Mouse (Mus musculus) myocyte (in vitro differentiated cells): ENCODE data around the gene Fam184b.

Experiments used
- E2F4 ChIP-seq: IDR thresholded peaks from one replicate; pipeline ENCODE4 v1.6.1; 2011; ENCODE audit warnings: mild to moderate bottlenecking, control low read depth, moderate library complexity; ENCODE audit not compliant: insufficient read depth
- MAX ChIP-seq: IDR thresholded peaks from one replicate; pipeline ENCODE4 v1.6.1; 2011; ENCODE audit warnings: low read depth, mild to moderate bottlenecking, control low read depth
- MYOG ChIP-seq, 3 experiments: IDR thresholded peaks; one replicate each; pipeline ENCODE4 v1.6.1; 2011; ENCODE audit warnings: control low read depth in 2 of 3, low read depth in 2 of 3, mild to moderate bottlenecking in 2 of 3; ENCODE audit not compliant: insufficient read length in 2 of 3, control insufficient read depth in 1 of 3, insufficient read depth in 1 of 3
- POLR2A ChIP-seq: IDR thresholded peaks from one replicate; pipeline ENCODE4 v1.6.1; 2011; ENCODE audit warnings: low read depth, mild to moderate bottlenecking, control low read depth, moderate library complexity; ENCODE audit not compliant: insufficient read length
- POLR2AphosphoS2 ChIP-seq: IDR thresholded peaks from one replicate; pipeline ENCODE4 v1.6.1; 2011; ENCODE audit warnings: low read depth, control low read depth; ENCODE audit not compliant: insufficient read length
- SRF ChIP-seq: IDR thresholded peaks from one replicate; pipeline ENCODE4 v1.6.1; 2011; ENCODE audit warnings: low read depth; ENCODE audit not compliant: control insufficient read depth, insufficient read length
- TCF12 ChIP-seq: IDR thresholded peaks from one replicate; pipeline ENCODE4 v1.6.1; 2011; ENCODE audit warnings: mild to moderate bottlenecking, control low read depth; ENCODE audit not compliant: poor library complexity, insufficient read depth, severe bottlenecking
- TCF3 ChIP-seq: IDR thresholded peaks from one replicate; pipeline ENCODE4 v1.6.1; 2011; ENCODE audit warnings: low read depth, control low read depth; ENCODE audit not compliant: insufficient read length
- USF1 ChIP-seq: IDR thresholded peaks from one replicate; pipeline ENCODE4 v1.6.1; 2011; ENCODE audit warnings: low read depth, mild to moderate bottlenecking, control low read depth, moderate library complexity

GRCm38 (mm10) chr5:45638378-45638777 lies 1.0 kb downstream of the Fam184b start:
- no peak for TF ChIP-seq POLR2A
- TF ChIP-seq E2F4, result no peak
- TF ChIP-seq MYOG (IDR thresholded peaks at IDR 0.05; ENCODE audit: control insufficient read depth in 1 of 3, insufficient read depth in 1 of 3, insufficient read length in 2 of 3, low read depth in 2 of 3), result no peak
- TF ChIP-seq POLR2AphosphoS2, result no peak
- no peak for TF ChIP-seq TCF3
- no peak for TF ChIP-seq TCF12
- TF ChIP-seq USF1, result no peak
- no peak for TF ChIP-seq SRF
- no peak for TF ChIP-seq MAX
